Mouse (Mus musculus) lung, embryonic 14.5 days (tissue): Measurements from ENCODE around the gene Usp21. TPM values are rescaled to one million over a fixed set of nuclear protein-coding genes. Genes with fewer than 3 reads are reported as not detected.

ENCODE experiments used
- ATAC-seq: fragments of 200-750 bp; cut with Nextera tagmentation; 2 replicates; pipeline ENCODE4 v1.8.0; 2017; ENCODE audit warnings: mild to moderate bottlenecking, moderate TSS enrichment, moderate library complexity; ENCODE audit not compliant: insufficient read depth
- DNase-seq: peaks from one replicate; pipeline ENCODE4 v3.0.0-alpha.2; 2015
- H3K27ac ChIP-seq: fragments of 300-500 bp; sonication (generic); 2 replicates; pipeline ENCODE4 v1.5.1; 2014; ENCODE audit warnings: low read depth, mild to moderate bottlenecking, moderate library complexity
- H3K27me3 ChIP-seq: fragments of 300-500 bp; sonication (generic); 2 replicates; pipeline ENCODE4 v1.6.1; 2014; ENCODE audit warnings: low read length, control low read depth; ENCODE audit not compliant: insufficient read depth
- H3K36me3 ChIP-seq: fragments of 300-500 bp; sonication (generic); 2 replicates; pipeline ENCODE4 v1.6.1; 2014; ENCODE audit warnings: control low read depth; ENCODE audit not compliant: insufficient read depth
- H3K4me1 ChIP-seq: fragments of 300-500 bp; sonication (generic); 2 replicates; pipeline ENCODE4 v1.6.1; 2014; ENCODE audit warnings: antibody characterized with exemption, control low read depth; ENCODE audit not compliant: insufficient read depth
- H3K4me2 ChIP-seq: fragments of 300-500 bp; sonication (generic); 2 replicates; pipeline ENCODE4 v1.6.1; 2014; ENCODE audit warnings: mild to moderate bottlenecking
- H3K4me3 ChIP-seq: fragments of 300-500 bp; sonication (generic); 2 replicates; pipeline ENCODE4 v1.5.1; 2014; ENCODE audit warnings: low read depth, low read length
- H3K9ac ChIP-seq: fragments of 300-500 bp; sonication (generic); 2 replicates; pipeline ENCODE4 v1.6.1; 2014
- H3K9me3 ChIP-seq: fragments of 300-500 bp; sonication (generic); 2 replicates; pipeline ENCODE4 v1.6.1; 2016; ENCODE audit warnings: low read depth, low read length, control low read depth
- CTCF ChIP-seq: IDR thresholded peaks from 2 replicates; pipeline ENCODE4 v1.5.1; 2016; ENCODE audit warnings: antibody characterized with exemption, low read depth
- WGBS: fragments of 180-500 bp; shearing (Covaris S2); extraction: QIAGEN DNeasy Blood & Tissue Kit; methylation state at CpG from one replicate; pipeline ENCODE4 v1.1.7; 2014; 5-methylcytosine and 5-hydroxymethylcytosine counted together
- polyA plus RNA-seq: library from polyadenylated mRNA; unstranded; fragments of >200 nt; fragmentation: Nextera tagmentation; extraction: Ambion mirVana; gene quantifications from 2 replicates; pipeline ENCODE4 v1.2.1, GENCODE M21; 2014

Usp21 gene
- polyA plus RNA-seq, 1 experiment from 2014 or later: 86.0 TPM

- Histone ChIP-seq H3K27me3 (no peaks in the 10 kb centered on the region), H3K4me2 (no peak overlapping the region), H3K36me3 (peaks cover 47% of the 10 kb centered on the region), H3K9me3 (no peaks in the 10 kb centered on the region), H3K9ac (no peak overlapping the region), H3K4me1 (no peaks in the 10 kb centered on the region), H3K4me3 (no peak overlapping the region), H3K27ac (no peak overlapping the region)
- no peak for TF ChIP-seq CTCF
- 78% methylated on average over 12 of the region's 12 CpGs for WGBS
- DNase-seq (no peak), ATAC-seq (no peak)
Measured at GRCm38 (mm10) chr1:171232800-171233730, 54.7 kb downstream of the Usp21 start.

- Histone ChIP-seq H3K4me1 (no peaks in the 10 kb centered on the region), H3K4me3 (no peak overlapping the region), H3K27me3 (no peaks in the 10 kb centered on the region), H3K4me2 (no peak overlapping the region), H3K9me3 (no peaks in the 10 kb centered on the region), H3K27ac (no peak overlapping the region), H3K36me3 (peaks cover 40% of the 10 kb centered on the region), H3K9ac (no peak overlapping the region)
- TF ChIP-seq CTCF: no peak
- ATAC-seq (no peak), DNase-seq (no peak)
- whole genome bisulfite sequencing: 81% methylated on average over 5 of the region's 5 CpGs
Measured at GRCm38 (mm10) chr1:171232348-171232747, 55.4 kb downstream of the Usp21 start.

Other genes starting within 250 kb of the Usp21 start
- gene Fcgr3, start 223.1 kb downstream of the Usp21 start, polyA plus RNA-seq: 10.8 and 14.3 TPM in 2 replicates
- gene Cfap126, start 174.1 kb downstream of the Usp21 start, polyA plus RNA-seq: 2.0 and 2.2 TPM in 2 replicates
- gene Sdhc, start 137.4 kb downstream of the Usp21 start, polyA plus RNA-seq: 281 and 304 TPM in 2 replicates
- gene Mpz, start 137.3 kb downstream of the Usp21 start, polyA plus RNA-seq: 0.24 and 0.49 TPM in 2 replicates
- 5.7 and 6.0 TPM in 2 replicates for gene Pcp4l1, start 91.7 kb downstream of the Usp21 start, polyA plus RNA-seq
- gene Nr1i3, start 74.0 kb downstream of the Usp21 start, polyA plus RNA-seq: 0.13 and 0.23 TPM in 2 replicates
- gene Tomm40l, start 65.5 kb downstream of the Usp21 start, polyA plus RNA-seq: 33.7 and 37.9 TPM in 2 replicates
- 1.6 and 3.7 TPM in 2 replicates for gene Apoa2, start 62.9 kb downstream of the Usp21 start, polyA plus RNA-seq
- 44.2 and 47.3 TPM in 2 replicates for gene Fcer1g, start 53.6 kb downstream of the Usp21 start, polyA plus RNA-seq
- 6.6 and 7.5 TPM in 2 replicates for gene Adamts4, start 37.6 kb downstream of the Usp21 start, polyA plus RNA-seq
- 244 and 250 TPM in 2 replicates for gene Ndufs2, start 36.6 kb downstream of the Usp21 start, polyA plus RNA-seq
- gene B4galt3, start 17.7 kb downstream of the Usp21 start, polyA plus RNA-seq: 80.3 and 94.3 TPM in 2 replicates
- 50.9 and 51.7 TPM in 2 replicates for gene Ppox, start 6.8 kb downstream of the Usp21 start, polyA plus RNA-seq
- 107 and 108 TPM in 2 replicates for gene Ufc1, start 7.0 kb upstream of the Usp21 start, polyA plus RNA-seq
- 48.8 and 48.9 TPM in 2 replicates for gene Dedd, start 41.2 kb upstream of the Usp21 start, polyA plus RNA-seq
- gene Nit1, start 57.7 kb upstream of the Usp21 start, polyA plus RNA-seq: 27.5 and 30.1 TPM in 2 replicates
- gene Pfdn2, start 57.7 kb upstream of the Usp21 start, polyA plus RNA-seq: 40.0 and 44.5 TPM in 2 replicates
- gene Klhdc9, start 72.8 kb upstream of the Usp21 start, polyA plus RNA-seq: 1.0 and 1.5 TPM in 2 replicates
- 2.3 and 2.4 TPM in 2 replicates for gene Nectin4, start 82.1 kb upstream of the Usp21 start, polyA plus RNA-seq
- gene Arhgap30, start 101.0 kb upstream of the Usp21 start, polyA plus RNA-seq: 0.91 and 1.6 TPM in 2 replicates
- 81.0 and 81.9 TPM in 2 replicates for gene Usf1, start 123.3 kb upstream of the Usp21 start, polyA plus RNA-seq
- gene Tstd1, start 130.9 kb upstream of the Usp21 start, polyA plus RNA-seq: 2.0 and 3.4 TPM in 2 replicates
- gene F11r, start 149.5 kb upstream of the Usp21 start, polyA plus RNA-seq: 83.6 and 91.3 TPM in 2 replicates
- gene Alyref2, start 215.5 kb upstream of the Usp21 start, polyA plus RNA-seq: 10.1 and 11.0 TPM in 2 replicates
- gene Itln1, start 247.3 kb upstream of the Usp21 start, polyA plus RNA-seq: not detected in 2 replicates